Mouse (Mus musculus): ENCODE results near the gene Fam173b.
"Not testable (repeated sequence)": the region's sequence is repeated elsewhere in the genome, so short reads cannot be mapped to it uniquely, and the experiment has no call there.

Gene Fam173b

DNA sequence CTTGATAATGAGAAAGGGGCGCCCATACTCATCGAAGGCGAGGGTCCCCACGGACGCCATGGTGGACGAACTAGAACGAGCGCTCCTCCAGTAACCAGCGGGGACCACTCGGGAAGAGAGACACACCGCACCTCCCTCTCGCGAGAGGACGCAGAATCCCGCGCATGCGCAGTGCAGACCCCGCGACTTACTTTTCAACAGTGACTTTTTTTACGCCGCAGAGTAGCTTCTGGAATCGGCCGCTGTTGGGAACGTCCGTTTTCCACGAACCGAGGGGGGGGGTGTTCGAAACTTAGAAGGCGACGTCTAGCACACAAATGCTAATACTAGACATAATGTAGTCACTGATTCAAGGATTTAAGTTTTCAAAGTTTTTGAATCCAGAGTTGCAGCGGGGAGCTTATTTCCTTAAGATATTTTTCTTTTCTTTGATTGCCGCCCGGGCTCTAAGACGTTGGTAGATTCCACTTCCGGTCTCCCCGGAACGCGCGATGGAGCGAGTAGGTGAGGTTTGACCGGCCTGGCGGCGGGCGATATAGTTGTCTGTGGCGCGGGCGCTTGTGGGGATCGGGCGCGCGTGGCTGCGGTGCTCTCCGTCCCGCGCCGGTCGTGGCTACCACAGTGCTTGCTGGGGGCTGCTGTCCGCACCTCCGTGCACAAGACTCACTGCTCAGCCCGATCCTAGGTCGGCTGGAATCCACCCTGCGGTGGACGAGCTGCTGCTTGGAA lies at the start of gene Fam173b, which contains the start of gene Cct5:
TSS of gene Fam173b (plus strand) at position 207 of the 729 bp plus-strand sequence.
TSS of gene Cct5 (minus strand) at position 159 of the 729 bp plus-strand sequence.
- DNase-seq, result peak; percentile 96

DNA sequence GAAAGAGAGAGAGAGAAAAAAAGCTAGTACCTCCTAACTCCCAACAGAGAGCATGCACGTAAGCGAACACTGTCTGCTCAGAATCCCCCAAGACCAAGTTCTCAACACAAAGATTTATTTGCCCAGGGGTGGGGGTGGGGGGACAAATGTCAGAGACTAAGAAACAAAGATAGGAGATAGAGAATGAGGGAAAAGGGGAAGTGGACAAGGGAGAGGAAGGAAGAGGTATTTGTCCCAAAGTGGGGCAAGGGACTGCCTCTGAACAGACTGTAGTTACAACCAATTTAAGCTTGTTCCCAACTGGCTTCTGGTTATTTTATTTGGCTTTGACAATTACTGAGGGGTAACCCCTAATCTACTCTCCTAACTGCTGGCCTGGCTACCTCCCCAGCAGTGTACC lies 46.8 kb upstream of the Fam173b start:
- no peak for DNase-seq

DNA sequence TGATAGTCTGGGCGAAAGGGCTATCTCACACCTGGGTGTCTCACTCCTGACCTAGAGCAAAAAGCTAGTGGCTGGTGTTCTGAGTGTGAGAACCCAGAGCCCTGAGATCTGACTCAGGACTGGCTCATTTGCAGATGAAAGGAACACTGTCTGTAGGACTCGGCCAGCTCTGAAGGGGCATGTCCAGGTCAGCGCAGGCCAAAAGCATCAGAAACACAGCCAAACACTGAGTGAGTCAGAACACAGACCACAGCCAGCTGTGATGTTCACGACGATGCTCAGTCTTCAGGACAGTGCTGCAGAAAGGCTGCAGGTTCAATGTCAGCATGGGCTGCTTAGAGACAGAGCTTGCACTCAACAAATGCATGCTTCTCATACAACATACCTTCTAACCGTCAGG lies 40.3 kb upstream of the Fam173b start:
- DNase-seq, result no peak

DNA sequence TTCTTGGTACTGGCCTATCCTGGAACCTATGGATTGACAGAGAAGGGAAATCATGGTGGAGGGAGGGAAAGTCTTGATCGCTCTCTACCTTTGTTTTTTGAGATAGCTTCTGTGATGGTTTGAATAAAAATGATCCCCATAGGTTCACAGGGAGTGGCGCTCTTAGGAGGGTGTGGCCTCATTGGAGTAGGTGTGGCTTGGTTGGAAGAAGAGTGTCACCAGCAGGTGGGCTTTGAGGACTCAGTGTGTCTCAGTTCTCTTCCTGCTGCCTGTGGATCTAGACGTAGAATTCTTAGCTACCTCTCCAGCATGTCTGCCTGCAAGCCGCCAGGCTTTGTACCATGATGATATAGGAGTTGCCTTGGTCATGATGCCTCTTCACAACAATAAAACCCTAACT lies 39.7 kb upstream of the Fam173b start:
- DNase-seq, result no peak

DNA sequence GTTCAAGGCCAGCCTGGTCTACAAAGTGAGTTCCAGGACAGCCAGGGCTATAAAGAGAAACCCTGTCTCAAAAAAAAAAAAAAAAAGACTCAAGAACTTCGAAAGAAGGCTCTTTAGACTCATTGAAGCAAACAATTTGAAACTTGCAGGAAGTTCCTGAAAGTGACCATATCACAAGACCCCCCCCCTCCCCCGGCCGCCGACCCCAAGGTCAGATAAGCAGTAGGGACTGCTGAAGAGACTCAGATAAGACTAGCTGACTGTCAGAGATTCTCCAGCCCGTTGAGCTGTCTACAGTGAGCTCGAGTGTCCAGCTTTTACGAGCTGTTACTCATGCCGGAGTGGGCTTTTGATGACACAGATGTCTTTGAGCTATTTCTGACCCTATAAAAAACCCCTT lies 38.8 kb upstream of the Fam173b start:
- DNase-seq, result no peak

DNA sequence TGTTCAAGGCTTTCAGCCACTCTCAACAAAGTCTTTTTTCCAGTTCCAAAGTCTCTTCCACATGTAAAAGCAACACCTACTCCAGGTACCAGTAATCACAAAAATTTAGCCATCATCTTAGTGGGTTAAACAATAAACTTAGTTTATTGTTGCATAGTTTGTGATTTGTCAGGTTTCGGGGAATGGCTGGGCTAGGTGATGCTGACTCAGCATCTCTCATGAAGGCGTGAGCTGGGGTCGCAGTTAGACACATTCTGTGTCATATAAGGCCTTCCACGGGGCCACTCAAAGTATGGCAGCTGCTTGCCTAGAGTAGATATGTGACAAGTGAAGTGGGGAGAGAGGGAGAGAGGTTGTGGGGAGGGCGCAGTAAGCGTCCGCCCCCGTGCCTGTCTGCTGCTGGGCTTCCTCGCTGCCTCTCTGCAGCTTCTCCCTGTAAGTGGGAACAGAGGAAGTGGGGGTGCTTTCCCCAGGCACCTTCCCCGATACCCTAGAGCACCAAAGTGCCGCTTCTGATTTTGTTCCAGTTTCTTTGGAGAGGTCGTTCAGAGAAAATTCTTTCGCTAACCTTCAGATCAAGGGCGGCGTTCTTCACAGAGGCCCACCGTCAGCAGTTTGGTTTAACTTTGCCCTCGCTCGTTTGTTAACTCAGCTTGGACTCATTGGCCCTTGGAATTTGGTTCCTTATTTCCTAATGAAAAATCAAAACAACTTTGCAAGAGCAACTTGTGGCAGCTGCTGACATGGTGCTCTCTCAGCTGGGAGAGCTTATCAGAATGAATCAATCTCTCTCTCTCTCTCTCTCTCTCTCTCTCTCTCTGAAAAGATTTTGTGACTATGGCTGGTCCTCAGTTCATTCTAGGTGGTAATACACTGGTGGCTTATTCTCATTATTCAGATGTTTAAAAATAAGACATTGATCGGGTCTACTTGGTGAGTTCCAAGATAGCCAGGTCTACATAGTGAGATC lies 37.8 kb upstream of the Fam173b start:
- no peak for DNase-seq

DNA sequence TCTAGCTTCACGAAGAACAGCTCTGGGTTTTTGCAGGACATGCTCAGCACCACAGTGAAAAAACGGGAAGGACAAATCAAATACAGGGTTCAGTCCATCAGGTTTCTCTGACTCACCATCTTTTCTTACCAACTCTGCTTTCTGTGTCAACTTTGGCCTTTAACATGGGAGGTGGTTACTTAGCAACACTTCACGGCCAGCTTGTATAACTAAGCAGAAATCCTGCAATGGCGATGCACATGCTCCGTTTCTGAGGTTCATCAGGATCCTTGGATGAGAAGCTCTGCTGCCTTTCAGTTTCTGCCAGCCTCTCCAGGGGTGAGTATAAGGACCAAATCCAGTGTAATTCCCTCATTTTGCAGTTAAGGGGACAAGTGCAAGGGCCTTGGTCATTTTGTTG lies 36.5 kb upstream of the Fam173b start, which contains the start of gene Cmbl:
TSS of gene Cmbl (plus strand) at position 206 of the 400 bp plus-strand sequence.
- DNase-seq, result no peak

DNA sequence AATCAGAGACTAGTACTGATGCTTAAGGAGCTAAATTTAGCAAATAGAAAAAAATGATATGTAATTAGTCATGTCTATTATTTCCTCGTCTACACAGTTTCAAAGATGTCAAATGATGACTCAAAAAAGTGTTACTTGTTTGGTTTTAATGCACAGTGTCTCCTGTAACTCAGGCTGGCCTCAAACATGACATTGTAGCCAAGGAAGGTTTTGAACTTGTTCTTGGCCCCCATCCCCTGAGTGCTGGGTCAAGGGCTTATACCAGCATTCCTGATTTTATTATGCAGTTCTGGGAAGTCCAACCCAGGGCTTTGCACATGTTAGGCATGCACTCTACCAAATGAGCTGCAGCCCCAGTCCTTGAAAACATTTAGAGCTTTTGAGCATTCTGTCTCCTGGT lies 35.9 kb upstream of the Fam173b start:
- DNase-seq, result no peak

DNA sequence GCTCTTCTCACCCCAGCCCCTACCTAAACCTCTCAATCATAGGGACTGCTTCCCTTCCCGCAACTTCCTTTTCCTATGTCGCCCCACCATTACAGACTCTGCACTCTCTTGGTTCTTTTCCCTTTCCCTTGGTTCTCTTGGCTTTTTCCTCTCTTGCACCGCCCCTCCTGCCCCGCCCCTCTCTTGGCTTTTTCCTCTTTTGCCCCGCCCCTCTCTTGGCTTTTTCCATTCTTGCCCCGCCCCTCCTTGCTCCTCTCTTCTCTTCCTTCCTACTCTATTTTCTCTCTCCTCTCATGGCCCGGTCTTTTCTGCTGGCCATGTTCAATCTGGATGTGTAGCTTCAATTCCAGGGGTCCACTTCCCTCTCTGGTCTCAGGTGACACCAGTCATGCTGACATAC lies 34.2 kb upstream of the Fam173b start:
- no peak for DNase-seq

DNA sequence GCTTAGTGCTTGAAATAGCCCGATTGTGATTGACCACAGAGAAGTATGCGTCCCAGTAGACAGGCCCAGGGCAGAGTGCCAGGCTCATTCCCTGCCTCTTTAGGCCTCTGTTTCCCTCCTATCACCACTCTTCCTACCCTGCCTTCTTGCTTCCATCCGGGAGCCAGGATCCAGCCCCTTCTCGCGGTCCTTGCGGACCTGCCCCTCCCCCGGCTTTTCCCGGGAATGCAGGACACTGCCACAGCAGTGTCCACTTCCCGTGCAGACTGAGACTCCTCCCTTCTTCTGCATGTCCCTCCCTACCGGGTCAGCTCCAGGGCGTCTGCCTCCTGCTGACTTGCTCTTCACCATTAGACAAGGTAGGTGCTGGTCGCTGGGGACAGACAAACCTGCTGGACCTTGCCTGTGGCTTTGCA lies 33.1 kb upstream of the Fam173b start:
- no peak for DNase-seq

DNA sequence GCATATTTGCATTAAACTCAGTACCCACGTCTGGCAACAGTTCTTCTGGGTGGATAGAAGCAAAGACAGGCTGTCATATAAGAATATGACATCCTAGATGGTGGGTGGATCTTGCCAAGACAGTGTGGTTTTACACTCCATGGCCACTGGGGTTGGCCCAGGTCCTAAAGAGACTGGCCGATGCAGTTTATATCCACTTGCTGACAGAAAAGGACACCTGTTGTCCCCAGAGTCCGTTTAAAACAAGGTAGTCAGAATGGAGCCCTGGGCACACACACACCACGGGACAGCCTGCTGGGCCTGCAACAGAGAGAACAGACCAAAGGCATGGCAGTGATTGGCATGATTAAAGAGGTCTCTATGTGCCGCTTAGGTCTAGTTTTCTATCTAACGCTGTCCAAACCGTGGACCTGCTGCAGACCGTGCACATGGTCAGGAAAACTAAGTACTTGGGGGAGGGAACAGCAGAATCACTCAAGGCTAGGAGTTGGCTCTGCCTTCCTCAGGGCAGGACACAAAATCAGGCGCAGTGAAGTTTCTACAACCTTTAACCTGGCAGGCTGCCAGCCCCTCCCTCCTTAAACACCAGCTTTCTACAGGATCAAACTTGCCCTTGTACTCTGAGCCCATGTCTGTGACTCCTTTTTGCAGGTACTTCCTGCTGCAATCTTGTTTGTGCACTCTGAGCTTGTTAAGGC lies 32.2 kb upstream of the Fam173b start:
- DNase-seq, result no peak

DNA sequence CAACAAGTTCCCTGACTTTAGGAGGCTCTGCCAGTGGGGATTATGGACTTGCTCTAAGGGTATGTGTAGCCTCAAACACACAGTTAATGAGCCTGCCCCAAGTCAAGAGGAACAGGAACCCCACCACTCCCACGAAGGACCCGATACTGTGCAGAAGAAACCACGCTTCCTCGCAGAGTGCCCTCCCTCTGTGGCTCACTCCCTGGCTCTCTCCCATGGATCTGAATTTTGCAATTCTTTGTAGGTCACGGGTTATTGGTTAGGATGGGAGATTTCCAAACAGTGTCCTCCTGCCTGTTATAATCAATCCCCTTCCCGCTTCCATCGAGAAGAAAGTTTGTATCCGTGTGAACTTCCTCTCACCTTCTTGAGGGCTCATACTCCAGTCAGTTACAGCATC lies 30.7 kb upstream of the Fam173b start:
- DNase-seq, result no peak

DNA sequence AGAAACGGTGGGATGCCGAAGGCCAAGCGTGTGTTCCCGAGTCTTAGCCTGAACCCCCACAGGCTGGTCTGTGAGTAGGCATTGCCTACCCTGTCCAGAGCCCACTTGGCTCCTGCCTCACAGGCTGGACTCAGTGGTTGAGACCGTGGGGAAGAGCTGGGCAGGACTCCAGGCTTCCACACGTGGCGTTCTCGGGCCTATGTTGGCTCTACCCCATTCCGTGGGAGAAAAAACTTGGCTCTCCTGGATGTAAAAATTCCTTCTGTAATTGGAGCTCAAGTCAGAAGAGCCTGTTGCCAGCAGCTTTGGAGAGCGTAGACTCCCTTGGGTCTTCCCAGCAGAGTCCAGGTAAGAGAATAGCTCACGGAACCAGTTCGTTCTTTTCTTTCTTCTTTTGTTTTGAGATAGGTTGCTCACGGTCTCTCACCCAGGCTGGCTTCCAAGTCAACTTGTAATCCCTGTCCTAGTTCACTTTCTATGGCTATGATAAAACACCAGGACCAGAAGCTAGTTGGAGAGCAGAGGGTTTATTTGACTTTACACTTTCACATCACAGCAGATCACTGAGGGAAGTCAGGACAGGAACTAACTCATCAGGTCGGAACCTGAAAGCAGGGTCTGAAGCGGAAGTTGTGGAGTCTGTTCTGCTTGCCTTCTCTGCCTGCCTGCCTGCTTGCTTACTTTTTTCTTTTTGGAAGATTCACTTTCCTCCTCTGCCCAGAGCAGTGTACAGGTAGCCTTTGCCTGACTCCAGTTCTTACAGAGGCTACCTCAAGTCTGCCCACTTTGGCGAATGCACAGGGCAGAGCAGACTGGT lies 29.5 kb upstream of the Fam173b start:
- peak; percentile 69 for DNase-seq

DNA sequence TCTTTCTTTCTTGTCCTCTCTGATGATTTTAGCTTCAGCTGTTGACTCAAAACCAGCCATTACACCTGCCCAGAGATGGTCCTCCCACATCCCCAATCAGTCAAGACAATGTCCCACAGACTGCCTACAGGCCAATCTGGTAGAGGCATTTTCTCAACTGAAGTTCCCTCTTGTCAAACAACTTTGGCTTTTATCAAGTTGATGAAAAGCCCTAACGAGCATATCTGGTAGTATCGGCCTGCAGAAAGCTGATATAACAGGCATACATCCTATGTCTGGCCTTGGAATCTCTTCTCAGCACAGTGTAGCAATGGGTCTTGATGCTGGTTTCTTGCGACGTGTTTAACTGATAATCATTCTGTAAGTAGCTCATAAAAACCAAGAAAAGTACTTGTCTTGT lies 28.4 kb upstream of the Fam173b start:
- no peak for DNase-seq

DNA sequence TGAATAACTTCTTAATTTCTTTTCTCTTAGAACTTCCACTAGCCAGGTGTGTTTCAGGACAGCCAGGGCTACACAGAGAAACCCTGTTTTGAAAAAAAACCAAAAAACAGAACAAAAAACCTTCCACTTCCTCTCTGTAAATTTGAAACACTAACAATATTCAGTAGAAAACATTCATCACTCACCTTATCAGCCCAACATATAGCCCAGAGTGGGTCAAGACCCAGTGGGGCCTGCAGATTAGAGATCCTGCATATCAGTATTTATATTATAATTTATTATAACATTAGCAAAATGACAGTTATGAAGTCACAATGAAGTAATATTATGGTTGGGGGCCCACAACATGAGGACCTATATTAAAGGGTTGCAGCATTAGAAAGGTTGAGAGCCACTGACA lies 28.0 kb upstream of the Fam173b start:
- no peak for DNase-seq

DNA sequence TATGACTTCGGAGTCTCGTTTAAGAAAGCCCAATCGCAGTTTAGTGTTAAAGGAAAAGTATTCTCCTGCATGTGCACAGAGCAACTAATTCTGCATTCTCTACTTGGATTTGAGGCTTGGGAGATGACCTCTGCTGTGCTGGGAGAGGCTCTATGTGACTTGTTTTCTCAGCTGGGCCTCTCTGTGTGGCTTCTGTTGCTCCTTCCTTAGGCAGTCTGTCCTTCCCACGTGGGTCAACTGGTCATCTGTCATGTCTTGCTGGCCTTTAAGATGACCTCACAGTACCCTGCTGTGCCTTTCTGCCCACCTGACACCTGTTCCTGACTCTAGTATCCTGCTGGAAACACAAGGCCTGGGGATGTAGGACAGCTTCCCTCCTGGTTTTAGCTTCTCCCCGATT lies 25.6 kb upstream of the Fam173b start:
- no peak for DNase-seq

DNA sequence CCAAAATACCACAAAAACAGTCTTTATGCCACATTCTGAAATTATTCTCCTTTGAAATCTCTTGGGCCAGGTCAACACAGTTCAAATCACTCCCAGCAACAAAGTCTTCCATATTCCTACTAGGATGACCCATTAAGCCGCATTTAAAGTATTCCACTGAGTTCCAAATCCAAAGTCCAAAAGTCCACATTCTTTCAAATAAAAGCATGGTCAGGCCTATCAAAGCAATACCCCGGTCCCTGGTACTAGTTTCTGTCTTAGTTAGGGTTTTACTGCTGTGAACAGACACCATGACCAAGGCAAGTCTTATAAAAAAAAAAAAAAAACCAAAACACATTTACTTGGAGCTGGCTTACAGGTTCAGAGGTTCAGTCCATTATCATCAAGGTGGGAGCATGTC lies 20.6 kb upstream of the Fam173b start:
- DNase-seq, result not testable (repeated sequence)

DNA sequence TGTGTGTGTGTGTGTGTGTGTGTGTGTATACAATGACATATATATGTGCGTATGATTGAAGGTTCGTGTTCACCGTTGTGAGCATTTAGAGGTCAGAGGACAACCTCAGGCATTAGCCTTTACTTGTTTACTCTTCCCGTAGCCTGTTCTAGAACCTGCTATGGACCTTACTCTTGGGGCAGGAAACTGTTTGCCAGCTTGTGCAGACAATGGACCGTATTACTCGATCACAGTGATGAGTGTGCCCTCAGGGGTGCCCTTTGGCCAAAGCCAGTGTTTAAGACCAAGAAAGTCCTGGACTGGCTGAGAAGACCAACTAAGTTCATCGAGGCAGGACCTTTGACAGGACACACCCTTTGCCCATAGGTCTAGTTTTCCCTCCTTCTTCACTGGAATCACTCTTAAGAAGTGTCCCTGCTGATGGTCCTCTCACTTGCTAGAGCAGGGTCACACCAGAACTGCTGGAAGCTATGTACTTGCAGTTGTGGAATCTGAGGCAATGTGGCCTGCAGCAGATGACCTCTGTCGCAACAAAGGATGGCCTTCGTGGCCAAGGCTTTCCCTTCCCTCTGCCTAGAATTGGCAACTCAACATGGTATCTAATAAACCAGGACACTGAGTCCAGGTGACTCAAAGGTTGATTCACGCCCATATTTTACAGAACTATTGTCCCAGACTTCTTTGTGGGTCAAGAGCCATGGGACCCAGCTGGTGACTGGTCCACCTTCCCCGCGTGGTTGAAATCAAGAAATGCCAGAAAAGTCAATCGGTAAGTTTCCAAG lies 18.2 kb upstream of the Fam173b start:
- DNase-seq, result no peak

DNA sequence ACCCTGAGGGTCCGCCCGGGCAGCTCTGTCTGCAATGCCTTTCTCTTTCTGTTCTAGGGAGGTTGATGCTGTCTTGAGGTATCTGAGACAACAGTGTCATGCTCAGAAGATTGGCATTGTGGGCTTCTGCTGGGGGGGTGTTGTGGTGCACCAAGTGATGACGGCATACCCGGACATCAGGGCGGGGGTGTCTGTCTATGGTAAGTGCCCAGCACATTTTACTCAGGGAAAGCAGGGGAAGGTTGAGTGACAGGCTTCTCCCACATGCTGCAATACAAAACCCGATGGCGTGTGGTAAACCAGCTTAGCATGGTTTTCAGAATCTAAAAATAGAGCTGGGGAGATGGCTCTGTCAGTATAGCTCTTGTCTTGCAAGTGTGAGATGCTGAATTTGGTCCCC lies 16.4 kb upstream of the Fam173b start:
- DNase-seq, result peak; percentile 69

DNA sequence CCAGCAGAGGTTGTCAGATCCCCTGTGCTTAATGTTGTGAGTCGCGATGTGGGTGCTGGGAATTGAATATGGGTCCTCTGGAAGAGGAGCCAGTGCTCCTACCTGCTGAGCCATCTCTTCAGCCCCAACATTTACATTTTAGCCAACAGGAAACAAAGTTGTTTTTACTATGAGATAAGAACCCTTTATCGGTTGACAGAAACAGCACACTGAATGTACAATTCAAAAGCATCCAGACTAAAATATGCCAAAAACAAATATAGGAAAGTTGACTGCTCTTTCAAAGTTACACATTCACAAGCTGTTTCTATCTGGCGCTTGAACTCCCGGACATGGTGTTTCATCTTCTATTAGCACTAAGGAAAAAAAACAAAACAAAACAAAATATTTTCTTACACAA lies 15.6 kb upstream of the Fam173b start:
- no peak for DNase-seq

DNA sequence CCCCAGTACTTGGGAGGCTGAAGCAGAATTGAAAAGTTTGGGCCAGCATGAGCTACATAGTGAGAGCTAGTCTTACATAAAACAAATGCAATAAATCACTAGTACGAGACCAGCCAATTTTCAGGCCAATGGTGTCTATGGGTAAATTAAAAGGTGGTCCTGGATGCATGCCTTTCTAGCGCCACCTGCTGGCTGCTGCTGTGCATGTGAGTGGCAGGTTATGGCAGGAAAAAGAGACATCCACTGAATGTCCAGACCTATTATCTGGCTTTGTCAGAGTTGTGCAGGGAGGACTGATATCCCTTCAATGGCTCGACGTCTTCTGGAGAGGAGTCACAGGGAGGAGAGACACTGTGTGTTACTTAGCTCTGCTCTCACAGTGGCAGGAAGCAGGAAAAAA lies 15.1 kb upstream of the Fam173b start:
- DNase-seq, result peak; percentile 87

DNA sequence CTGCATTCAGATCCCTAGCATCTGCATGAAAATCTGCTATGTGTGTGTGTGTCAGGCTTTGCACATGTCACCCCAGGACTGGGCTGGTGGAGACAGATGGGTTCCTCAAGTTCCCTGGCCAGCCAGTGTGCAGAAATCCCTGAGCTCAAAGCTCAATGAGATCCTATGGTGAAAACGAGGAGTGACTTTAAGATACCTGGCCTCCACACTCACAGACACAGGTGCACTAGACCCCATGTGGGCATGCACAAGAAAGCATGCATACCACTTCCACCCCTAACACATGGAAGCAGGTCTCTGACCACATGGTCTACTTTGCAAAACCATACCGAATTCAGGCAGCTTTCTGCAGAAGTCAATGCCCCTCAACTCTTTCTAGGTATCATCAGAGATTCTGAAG lies 13.9 kb upstream of the Fam173b start:
- DNase-seq, result no peak
